Mouse (Mus musculus) monocyte, adult 2 months (primary cell): ENCODE results near the gene Igf2bp2.

Source experiments
- DNase-seq, 2 experiments: peaks; one replicate each; pipeline ENCODE4 v3.0.0; 2022; ENCODE audit warnings: low spot score in 2 of 2, low read depth in 1 of 2

Igf2bp2 gene

GRCm38 (mm10) chr16:22109159-22109558 is 53.9 kb downstream of the Igf2bp2 start:
- no peak for DNase-seq

- no peak for DNase-seq
Observed at GRCm38 (mm10) chr16:22107897-22108516, 55.1 kb downstream of the Igf2bp2 start.

DNA sequence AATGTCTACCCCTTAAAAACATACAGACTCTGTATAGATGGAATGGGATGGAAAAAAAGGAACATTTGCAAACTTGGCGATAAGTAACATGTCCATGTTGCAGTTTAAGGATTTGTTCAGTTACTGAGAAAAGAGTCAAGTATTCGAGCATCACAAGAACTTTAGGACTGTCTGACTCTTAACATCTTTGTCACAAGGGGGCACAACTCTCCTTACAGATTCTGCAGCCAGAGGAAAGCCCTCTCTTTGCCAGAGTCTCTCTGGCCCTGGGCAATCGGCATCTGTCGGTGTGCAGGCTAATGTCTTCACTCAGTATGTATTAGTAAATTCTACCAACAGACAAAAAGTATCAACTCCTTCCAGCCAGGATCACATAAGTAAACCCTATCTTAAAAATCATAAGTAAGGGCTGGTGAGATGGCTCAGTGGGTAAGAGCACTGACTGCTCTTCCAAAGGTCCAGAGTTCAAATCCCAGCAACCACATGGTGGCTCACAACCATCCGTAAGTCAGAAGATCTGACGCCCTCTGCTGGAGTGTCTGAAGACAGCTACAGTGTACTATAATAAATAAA is 57.0 kb downstream of the Igf2bp2 start:
- DNase-seq, result no peak

DNA sequence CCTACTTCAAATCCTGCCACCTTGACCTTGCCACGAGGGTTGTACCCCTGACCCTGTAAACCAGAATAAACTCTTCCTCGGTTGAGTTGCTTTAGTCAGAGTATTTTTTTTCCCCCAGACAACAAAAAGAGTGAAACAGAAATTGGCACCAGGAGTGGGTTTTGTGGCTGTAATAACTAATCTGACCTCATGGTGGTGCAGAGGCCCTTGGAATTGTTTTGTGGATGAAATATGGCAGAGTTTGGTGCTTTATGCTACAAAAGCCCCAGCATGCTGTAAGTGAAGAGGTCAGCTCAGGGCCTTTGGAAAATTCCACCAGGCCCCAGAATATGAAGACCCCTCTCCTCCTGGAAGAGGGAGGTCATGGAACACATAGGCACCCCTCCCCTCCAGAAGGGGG is 63.0 kb downstream of the Igf2bp2 start:
- no peak for DNase-seq

- DNase-seq, result no peak
Observed at GRCm38 (mm10) chr16:22097659-22098058, 65.4 kb downstream of the Igf2bp2 start.

DNA sequence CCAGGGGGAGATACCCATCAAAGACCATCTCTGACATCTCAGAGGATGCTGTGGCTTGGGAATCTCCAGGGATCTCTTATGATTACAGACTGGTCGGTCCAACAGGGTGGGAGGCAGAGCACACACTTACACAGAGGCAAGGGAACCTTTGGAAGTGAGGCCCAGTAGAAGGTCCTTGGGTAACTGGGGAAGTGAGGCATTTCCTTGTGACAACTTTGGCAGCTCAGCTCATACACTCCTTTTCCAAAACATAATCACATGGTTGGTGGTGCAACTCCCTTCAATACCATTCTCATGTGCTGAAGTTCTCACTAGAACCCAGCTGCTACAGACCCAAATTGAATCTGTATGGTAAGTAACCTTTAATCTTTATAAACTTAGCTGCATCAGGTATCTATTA is 67.3 kb downstream of the Igf2bp2 start:
- no peak for DNase-seq

DNA sequence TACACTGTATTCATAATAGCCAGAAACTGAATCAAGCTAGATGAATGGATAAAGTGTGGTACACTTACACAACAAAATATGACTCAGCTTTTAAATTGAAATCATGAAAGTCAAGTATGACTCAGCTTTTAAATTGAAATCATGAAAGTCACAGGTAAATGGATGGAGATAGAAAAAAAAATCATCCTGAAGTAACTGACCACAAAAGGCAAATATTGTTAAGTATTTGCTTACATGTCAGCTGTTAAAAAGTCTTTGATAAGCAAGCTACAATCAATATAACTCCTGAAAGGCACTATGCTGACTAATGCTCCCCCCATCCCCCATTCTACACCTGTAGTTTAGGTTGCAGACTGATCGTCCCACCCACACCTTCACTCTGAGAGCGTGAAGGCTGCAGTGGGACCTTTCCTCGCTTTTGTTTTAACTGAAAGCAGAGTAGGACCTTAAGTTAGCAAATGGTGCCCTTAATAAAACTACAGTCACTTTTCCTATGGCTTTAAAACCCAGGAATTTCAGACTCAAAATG is 71.8 kb downstream of the Igf2bp2 start:
- no peak for DNase-seq

GRCm38 (mm10) chr16:22085411-22085810 is 77.7 kb downstream of the Igf2bp2 start:
- no peak for DNase-seq

DNA sequence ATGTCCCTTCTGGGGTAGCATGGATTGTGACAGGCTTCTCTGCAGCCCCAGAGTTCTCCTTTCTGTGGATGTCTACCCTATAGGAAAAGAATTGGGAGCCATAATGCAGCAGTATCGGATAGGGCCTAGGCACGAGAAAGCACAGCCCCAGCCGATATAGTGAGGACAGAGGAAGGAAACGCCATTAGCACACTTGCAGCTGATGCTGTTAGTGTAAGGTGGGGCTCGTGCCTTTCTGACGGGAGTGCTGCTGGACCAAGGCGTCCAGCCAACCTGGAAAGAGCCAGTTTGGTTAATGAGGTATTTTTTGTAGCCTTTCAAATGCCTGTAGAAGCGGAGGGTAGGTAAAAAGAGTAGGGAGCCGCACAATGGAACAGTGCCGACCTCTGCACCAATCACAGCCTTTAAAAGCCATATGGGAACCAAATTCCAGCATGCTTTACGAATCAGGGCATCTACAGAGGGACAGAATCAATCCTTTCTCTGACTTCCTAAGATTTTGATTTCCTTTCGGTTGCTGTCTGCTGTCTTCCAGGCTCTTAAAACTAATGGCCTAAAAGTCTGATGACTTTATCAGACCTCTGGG is 82.9 kb downstream of the Igf2bp2 start:
- DNase-seq, result no peak

- no peak for DNase-seq
Observed at GRCm38 (mm10) chr16:22076620-22076941, 86.5 kb downstream of the Igf2bp2 start.

DNA sequence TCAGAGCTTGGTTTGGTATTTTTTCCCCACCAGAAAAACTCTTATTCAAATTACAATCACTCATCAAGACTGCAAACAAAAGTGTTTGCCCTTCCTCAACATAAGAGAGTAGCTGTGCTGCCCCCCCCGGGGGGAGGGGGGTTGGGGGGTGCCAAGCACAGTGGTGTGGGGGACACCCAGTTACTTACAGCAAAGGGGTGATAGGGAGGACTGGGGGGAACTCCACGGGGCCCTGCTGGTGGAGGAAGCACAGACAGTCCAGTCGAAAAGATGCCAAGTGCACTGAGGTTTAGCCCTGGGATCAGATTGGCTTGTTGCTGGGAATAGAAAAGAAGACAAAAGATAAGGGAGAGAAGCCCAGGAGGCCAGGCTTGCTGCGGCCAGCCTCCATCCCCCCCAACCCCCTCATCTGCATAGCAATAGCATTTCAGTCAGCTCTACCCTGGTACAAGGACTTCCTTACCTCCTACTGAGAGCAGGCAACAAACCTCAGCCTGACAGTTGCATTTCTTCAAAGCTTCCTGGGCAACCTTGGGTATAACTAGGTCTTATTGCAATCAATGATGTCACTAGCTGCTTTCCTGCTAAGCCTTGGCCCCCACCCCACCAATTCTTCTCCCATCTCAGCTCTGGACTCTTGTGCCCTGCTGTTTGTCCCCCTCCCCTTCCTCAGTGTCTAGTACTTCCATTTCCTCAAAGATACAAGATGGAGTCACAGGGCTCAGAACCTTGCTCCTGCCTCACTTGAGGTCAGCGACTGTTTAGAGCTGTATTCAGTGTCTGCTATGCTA is 87.1 kb downstream of the Igf2bp2 start:
- DNase-seq, result no peak

DNA sequence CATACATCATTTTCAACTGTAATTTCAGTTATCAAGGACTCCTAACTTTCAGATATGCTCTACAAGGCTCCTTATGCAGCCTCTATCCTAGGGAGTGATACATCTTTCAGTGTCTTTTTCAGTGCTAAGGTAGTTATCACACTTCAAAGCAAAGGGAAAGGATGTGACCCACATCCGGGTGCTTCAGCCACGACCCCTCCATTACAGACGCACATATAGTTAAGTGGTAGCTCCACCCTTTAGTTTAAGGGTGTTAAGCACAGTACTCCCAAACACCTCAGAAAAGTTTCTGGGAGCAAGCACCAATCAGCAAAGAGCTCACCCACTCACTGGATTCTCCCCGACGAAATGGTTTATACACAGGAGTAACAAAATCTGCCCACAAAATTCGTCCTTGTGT is 88.0 kb downstream of the Igf2bp2 start:
- no peak for DNase-seq

DNA sequence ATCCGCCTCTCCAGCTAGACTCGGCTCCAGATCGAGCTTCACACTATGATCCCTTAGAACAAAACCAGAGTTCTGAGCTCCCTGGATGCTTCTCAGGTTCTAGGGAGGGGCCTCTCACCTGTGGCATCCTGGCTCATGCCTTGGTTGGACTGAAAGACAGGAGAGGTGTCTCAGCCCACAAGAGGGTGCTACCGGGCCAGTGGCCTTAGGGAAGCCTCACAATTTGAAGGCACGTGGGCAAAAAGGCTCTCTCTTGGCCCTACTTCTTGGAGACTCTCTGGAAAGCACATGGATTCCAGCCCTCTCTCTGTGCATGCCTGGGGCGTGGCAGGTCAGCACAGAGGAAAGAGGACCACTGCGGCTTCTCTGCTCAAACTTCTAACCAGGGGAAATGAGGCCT is 91.7 kb downstream of the Igf2bp2 start:
- no peak for DNase-seq

DNA sequence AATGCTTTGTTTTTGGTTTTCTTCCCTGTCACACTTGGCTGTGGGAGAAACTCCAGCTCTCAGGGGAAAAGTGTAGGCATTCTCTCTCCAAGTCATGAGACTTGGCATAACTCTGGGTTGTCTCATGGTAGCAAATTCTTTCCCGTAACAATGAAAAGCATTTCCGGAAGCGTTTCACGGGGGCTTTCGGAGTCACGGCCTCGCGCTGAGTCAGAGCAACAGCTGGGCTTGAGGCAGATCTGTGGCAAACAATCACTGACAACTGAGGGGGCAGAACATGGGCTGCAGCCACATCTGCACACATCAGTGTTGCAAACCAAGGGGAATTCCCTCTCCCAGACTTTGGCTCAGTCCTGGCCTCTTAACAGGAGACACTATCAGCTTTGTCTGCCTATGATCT is 95.7 kb downstream of the Igf2bp2 start:
- DNase-seq, result no peak

DNA sequence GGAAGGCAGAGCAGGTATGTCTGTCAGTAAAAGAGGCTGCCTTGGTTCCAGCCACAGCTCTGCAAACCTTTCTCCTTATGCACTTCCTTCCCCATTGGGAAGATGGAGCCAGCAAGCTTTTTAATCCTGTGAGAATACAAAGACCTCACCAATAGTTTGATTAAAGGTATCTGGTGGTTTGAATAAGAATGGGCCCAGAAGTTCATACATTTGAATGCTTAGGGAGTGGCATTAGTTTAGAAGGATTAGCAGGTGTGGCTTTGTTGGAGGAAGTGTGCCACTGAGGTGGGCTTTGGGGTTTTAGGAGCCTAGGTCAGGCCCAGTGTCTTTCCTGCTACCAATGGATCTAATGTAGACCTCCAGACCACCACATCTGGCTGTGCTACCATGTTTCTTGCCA is 97.6 kb downstream of the Igf2bp2 start:
- DNase-seq, result no peak

DNA sequence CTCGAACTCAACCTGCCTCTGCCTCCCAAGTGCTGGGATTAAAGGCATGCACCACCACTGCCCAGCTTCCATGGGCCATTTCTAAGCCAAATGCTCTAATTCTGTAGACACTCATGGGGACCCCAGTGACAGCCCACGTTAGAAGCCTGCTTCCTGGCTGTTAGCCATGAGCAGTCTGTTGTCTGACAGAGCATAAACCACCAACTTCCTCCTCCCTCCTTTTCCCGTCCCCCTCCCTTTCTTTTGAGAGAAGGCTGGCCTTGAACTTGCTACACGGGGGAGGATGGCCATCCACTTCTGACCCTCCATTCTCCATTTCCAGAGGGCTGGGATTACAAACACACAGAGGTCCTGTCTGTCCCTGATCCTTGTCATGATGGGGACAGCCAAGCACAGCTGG is 100.8 kb downstream of the Igf2bp2 start:
- no peak for DNase-seq

DNA sequence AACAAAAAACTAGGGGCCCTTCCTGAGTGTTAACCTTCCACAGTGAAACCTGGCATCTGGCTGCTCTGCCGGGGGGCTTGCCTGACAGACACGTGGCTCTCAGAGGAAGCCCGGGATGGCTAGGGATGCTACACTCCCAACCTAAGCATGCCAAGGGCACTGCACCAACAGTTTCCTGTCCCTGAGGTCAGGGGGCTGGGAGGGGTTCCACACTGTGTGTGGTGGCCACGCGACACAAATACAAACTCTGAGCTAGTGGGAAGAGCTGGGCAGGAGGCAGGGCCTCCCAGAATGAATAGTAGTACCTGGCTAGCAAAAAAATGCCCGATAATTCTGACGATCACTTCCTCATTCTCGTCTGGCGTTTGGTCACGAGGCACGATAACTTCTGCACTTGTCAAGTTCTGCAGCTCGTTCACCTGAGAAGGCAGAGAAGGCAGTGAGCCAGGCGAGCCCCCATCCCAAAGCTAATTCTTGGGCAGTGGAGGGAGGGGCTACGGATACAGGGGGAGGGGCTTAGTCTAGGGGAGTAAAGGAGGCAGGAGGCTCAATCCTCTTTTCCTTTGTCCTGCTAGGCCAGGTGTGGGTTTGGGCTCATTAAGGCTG is 101.4 kb downstream of the Igf2bp2 start:
- DNase-seq, result no peak

DNA sequence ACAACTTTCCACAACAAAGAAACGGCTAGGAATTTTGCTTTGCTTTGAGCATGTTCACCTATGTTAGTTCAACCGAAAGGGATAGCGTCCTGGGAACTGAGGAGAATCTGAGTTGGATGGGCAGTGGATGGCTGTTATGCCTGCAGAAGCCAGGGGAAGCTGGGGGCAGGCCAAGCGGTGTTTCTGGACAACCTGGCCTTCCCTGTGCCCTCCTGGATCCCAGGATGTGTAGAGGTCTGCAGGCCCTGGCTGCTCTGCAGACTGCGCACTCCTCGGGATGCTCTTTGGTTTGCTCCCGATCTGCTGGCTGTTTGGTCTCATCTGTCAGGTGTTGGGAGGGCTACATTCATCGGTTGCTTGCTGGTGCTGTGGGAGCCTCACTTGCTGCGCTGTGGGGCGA is 102.7 kb downstream of the Igf2bp2 start:
- no peak for DNase-seq

DNA sequence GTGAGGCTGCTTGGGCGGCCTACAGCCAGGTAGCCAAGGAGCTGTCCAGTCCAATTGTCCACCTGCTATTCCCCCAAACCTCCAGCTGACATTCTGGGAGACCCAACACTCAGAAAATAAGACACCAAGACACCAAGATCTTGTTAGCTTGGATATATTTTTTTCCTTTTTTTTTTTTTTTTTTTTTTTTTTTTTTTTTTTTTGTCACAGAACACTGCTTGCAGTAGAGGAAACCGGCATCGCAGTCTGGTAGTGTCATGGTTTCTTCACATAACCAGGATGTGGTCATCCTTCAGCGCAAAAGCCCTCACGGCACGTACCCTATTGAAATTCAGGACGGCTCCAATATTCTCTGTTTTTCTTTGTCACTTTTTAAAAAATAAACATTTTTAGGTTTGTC is 104.2 kb downstream of the Igf2bp2 start:
- DNase-seq, result no peak

GRCm38 (mm10) chr16:22057498-22057897 is 105.6 kb downstream of the Igf2bp2 start:
- no peak for DNase-seq

DNA sequence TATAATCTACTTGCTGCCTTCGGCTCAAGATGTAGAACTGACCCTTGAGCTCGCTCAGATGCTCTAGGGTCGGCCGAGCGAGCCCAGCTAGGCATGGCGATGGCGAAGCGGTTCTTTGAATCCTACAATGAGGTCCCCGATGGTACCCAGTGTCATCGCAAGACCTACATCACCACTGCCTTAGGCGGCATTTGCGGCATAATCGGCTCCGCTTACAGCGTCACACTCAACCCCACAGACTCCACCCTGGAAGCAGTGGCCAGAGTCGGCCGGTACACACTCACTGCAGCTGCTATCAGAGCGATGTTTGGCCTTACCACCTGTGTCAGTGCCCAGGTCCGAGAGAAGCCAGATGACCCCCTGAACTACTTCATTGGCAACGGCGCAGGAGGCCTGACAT is 109.7 kb downstream of the Igf2bp2 start:
- DNase-seq, result no peak
